Mouse (Mus musculus) MEL (cell line): Measurements from ENCODE around the gene Cacna1b. TPM values are rescaled to one million over a fixed set of nuclear protein-coding genes. Genes with fewer than 3 reads are reported as not detected.

ENCODE experiments used
- DNase-seq: peaks from one replicate; pipeline ENCODE4 v3.0.0; 2011; ENCODE audit warnings: low read depth, low spot score
- H3K27ac ChIP-seq: 2 replicates; pipeline ENCODE4 v1.5.1; 2012; ENCODE audit warnings: low read depth, mild to moderate bottlenecking, control low read depth, low read length, moderate library complexity; ENCODE audit not compliant: control insufficient read depth
- H3K27me3 ChIP-seq, 2 experiments: fragments of 150-350 bp in 1 of 2; sonication (generic) in 1 of 2; 2 replicates each; pipeline ENCODE4 v1.6.1; 2012; ENCODE audit warnings: low read length in 2 of 2, mild to moderate bottlenecking in 2 of 2, improper control_type of control experiment in 1 of 2, moderate library complexity in 1 of 2; ENCODE audit not compliant: insufficient read depth in 2 of 2, control insufficient read depth in 1 of 2
- H3K36me3 ChIP-seq, 2 experiments: 2 replicates each; pipeline ENCODE4 v1.6.1; 2012 to 2014; ENCODE audit warnings: low read length in 2 of 2, improper control_type of control experiment in 1 of 2, inconsistent platforms in 1 of 2, mild to moderate bottlenecking in 1 of 2; ENCODE audit not compliant: insufficient read depth in 2 of 2, control insufficient read depth in 1 of 2
- H3K4me1 ChIP-seq, 2 experiments: fragments of 150-350 bp in 1 of 2; sonication (generic) in 1 of 2; 2 replicates each; pipeline ENCODE4 v1.6.1; 2012; ENCODE audit warnings: low read length in 2 of 2, improper control_type of control experiment in 1 of 2, mild to moderate bottlenecking in 1 of 2; ENCODE audit not compliant: insufficient read depth in 2 of 2, control insufficient read depth in 1 of 2
- H3K4me3 ChIP-seq, 2 experiments: fragments of 150-350 bp in 1 of 2; sonication (generic) in 1 of 2; 2 replicates each; pipeline ENCODE4 v1.5.1; 2012; ENCODE audit warnings: low read depth in 2 of 2, low read length in 2 of 2, mild to moderate bottlenecking in 2 of 2, moderate library complexity in 2 of 2, control low read depth in 1 of 2, improper control_type of control experiment in 1 of 2; ENCODE audit not compliant: control insufficient read depth in 1 of 2, insufficient read depth in 1 of 2
- H3K79me2 ChIP-seq: 2 replicates; pipeline ENCODE4 v1.6.1; 2012; ENCODE audit warnings: mild to moderate bottlenecking, low read length, moderate library complexity; ENCODE audit not compliant: control insufficient read depth, poor library complexity, insufficient read depth
- H3K9ac ChIP-seq: 2 replicates; pipeline ENCODE4 v1.6.1; 2012; ENCODE audit warnings: low read depth, mild to moderate bottlenecking, control low read depth, low read length, moderate library complexity; ENCODE audit not compliant: control insufficient read depth, poor library complexity, severe bottlenecking
- H3K9me3 ChIP-seq: fragments of 150-350 bp; sonication (generic); replicated peaks from 2 replicates; pipeline ENCODE4 v1.6.1; 2012; ENCODE audit warnings: mild to moderate bottlenecking, low read length, improper control_type of control experiment, moderate library complexity; ENCODE audit not compliant: insufficient read depth
- CTCF ChIP-seq, 3 experiments: IDR thresholded peaks in 2 of 3; conservative IDR thresholded peaks in 1 of 3; 2 replicates each; pipeline ENCODE4 v1.5.1; 2011 to 2012; ENCODE audit warnings: low read length in 3 of 3, low read depth in 2 of 3, mild to moderate bottlenecking in 2 of 3, improper control_type of control experiment in 1 of 3, inconsistent platforms in 1 of 3, mixed read lengths in 1 of 3, moderate library complexity in 1 of 3; ENCODE audit not compliant: control insufficient read depth in 1 of 3, insufficient read depth in 1 of 3, poor library complexity in 1 of 3, severe bottlenecking in 1 of 3
- E2F4 ChIP-seq: IDR thresholded peaks from 2 replicates; pipeline ENCODE4 v1.6.1; 2011; ENCODE audit warnings: low read depth, low read length, improper control_type of control experiment, borderline replicate concordance
- EP300 ChIP-seq, 2 experiments: IDR thresholded peaks; 2 replicates each; pipeline ENCODE4 v1.6.1; 2011; ENCODE audit warnings: improper control_type of control experiment in 2 of 2, low read length in 2 of 2, low read depth in 1 of 2, mild to moderate bottlenecking in 1 of 2
- ETS1 ChIP-seq: IDR thresholded peaks from 2 replicates; pipeline ENCODE4 v1.6.1; 2012; ENCODE audit warnings: low read depth, mild to moderate bottlenecking, inconsistent platforms, low read length, improper control_type of control experiment, moderate library complexity
- GABPA ChIP-seq: IDR thresholded peaks from 2 replicates; pipeline ENCODE4 v1.6.1; 2012; ENCODE audit warnings: low read depth, mild to moderate bottlenecking, inconsistent platforms, low read length, improper control_type of control experiment, moderate library complexity
- HCFC1 ChIP-seq: IDR thresholded peaks from 2 replicates; pipeline ENCODE4 v1.6.1; 2012; ENCODE audit warnings: low read depth, mild to moderate bottlenecking, inconsistent platforms, low read length, improper control_type of control experiment, moderate library complexity
- KAT2A ChIP-seq: conservative IDR thresholded peaks from 2 replicates; pipeline ENCODE4 v1.6.1; 2012; ENCODE audit warnings: low read depth, low read length, improper control_type of control experiment, inconsistent platforms
- MAFK ChIP-seq: IDR thresholded peaks from 2 replicates; pipeline ENCODE4 v1.6.1; 2011; ENCODE audit warnings: low read depth, mild to moderate bottlenecking, low read length, improper control_type of control experiment, borderline replicate concordance
- MAZ ChIP-seq: IDR thresholded peaks from 2 replicates; pipeline ENCODE4 v1.6.1; 2012; ENCODE audit warnings: low read depth, mild to moderate bottlenecking, inconsistent platforms, low read length, improper control_type of control experiment
- MXI1 ChIP-seq: IDR thresholded peaks from 2 replicates; pipeline ENCODE4 v1.6.1; 2011; ENCODE audit warnings: mild to moderate bottlenecking, low read depth, low read length, improper control_type of control experiment
- MYB ChIP-seq: IDR thresholded peaks from 2 replicates; pipeline ENCODE4 v1.6.1; 2011; ENCODE audit warnings: mild to moderate bottlenecking, low read depth, low read length, improper control_type of control experiment
- MYC ChIP-seq: IDR thresholded peaks from 2 replicates; pipeline ENCODE4 v1.6.1; 2011; ENCODE audit warnings: low read depth, mild to moderate bottlenecking, low read length, improper control_type of control experiment, moderate library complexity
- POLR2A ChIP-seq, 2 experiments: IDR thresholded peaks; 2 replicates each; pipeline ENCODE4 v1.6.1; 2011 to 2012; ENCODE audit warnings: low read length in 2 of 2, mild to moderate bottlenecking in 2 of 2, control low read depth in 1 of 2, improper control_type of control experiment in 1 of 2, low read depth in 1 of 2, moderate library complexity in 1 of 2; ENCODE audit not compliant: control insufficient read depth in 1 of 2, insufficient read depth in 1 of 2, poor library complexity in 1 of 2
- POLR2AphosphoS2 ChIP-seq: IDR thresholded peaks from 2 replicates; pipeline ENCODE4 v1.6.1; 2011; ENCODE audit warnings: low read length, improper control_type of control experiment
- RAD21 ChIP-seq: IDR thresholded peaks from 2 replicates; pipeline ENCODE4 v1.6.1; 2011; ENCODE audit warnings: mild to moderate bottlenecking, low read depth, low read length, improper control_type of control experiment
- SIN3A ChIP-seq: IDR thresholded peaks from 2 replicates; pipeline ENCODE4 v1.6.1; 2012; ENCODE audit warnings: low read length, improper control_type of control experiment, inconsistent platforms
- SMC3 ChIP-seq: IDR thresholded peaks from 2 replicates; pipeline ENCODE4 v1.6.1; 2011; ENCODE audit warnings: low read depth, low read length, improper control_type of control experiment
- TAL1 ChIP-seq: IDR thresholded peaks from 2 replicates; pipeline ENCODE4 v1.6.1; 2012; ENCODE audit warnings: mild to moderate bottlenecking, inconsistent platforms, low read length, moderate library complexity, mixed read lengths
- TBP ChIP-seq: IDR thresholded peaks from 2 replicates; pipeline ENCODE4 v1.8.0; 2011; ENCODE audit warnings: low read depth, low read length, improper control_type of control experiment
- UBTF ChIP-seq: IDR thresholded peaks from 2 replicates; pipeline ENCODE4 v1.6.1; 2012; ENCODE audit warnings: low read depth, mild to moderate bottlenecking, inconsistent platforms, low read length, improper control_type of control experiment, moderate library complexity, borderline replicate concordance; ENCODE audit not compliant: insufficient read depth
- USF2 ChIP-seq, 2 experiments: IDR thresholded peaks; 2 replicates each; pipeline ENCODE4 v1.6.1; 2011 to 2012; ENCODE audit warnings: improper control_type of control experiment in 2 of 2, low read length in 2 of 2, borderline replicate concordance in 1 of 2, inconsistent platforms in 1 of 2, low read depth in 1 of 2, mild to moderate bottlenecking in 1 of 2; ENCODE audit not compliant: insufficient read depth in 1 of 2
- ZC3H11A ChIP-seq: IDR thresholded peaks from 2 replicates; pipeline ENCODE4 v1.6.1; 2012; ENCODE audit warnings: low read depth, mild to moderate bottlenecking, inconsistent platforms, low read length, improper control_type of control experiment
- polyA plus RNA-seq, 2 experiments: library from polyadenylated mRNA; stranded (reverse) in 1 of 2; unstranded in 1 of 2; fragments of >175 nt in 1 of 2; fragments of >200 nt in 1 of 2; gene quantifications; 2 replicates each; pipeline versions ENCODE4 v1.2.1 to v1.2.4; 2012; ENCODE audit warnings: low replicate concordance in 2 of 2, low read depth in 1 of 2; ENCODE audit not compliant: insufficient read length in 2 of 2, insufficient read depth in 1 of 2, missing spikeins in 1 of 2
- total RNA-seq: library from RNA; depleted of rRNA; stranded (reverse); fragments of 300-350 nt; gene quantifications from 2 replicates; pipeline ENCODE4 v1.2.3, GENCODE M21; 2012

Gene Cacna1b
- total and polyA plus RNA-seq, 3 experiments: not detected

DNA sequence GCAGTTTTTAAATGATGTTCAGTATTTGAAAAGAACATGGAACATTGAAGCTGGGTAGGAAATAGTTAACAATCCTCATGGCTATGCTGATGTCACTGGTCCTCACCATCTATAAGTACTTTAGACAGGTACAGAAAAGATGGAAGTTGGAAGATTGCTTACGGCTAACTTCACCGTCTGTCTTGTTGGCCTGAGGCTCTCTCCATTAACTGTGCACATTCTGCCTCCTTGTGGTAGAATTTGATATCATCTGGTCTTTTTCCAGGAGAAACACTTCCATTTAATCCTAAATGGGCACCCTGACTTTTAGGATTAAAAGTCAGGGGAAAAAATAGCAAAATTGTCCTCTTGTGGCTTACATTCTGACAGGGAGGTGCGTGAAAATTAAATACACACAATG is 194.4 kb downstream of the Cacna1b start:
- Histone ChIP-seq H3K4me1 (no peaks in the 10 kb centered on the region), H3K9ac (no peak overlapping the region), H3K9me3 (no peaks in the 10 kb centered on the region), H3K4me3 (no peak overlapping the region), H3K27ac (no peak overlapping the region), H3K27me3 (peaks cover 0 to 1% of the 10 kb centered on the region in 2 experiments; a peak in 3 of 4 replicates), H3K36me3 (no peaks in the 10 kb centered on the region), H3K79me2 (no peaks in the 10 kb centered on the region)
- peak; percentile 46 to 79 (median 50); a peak in 5 of 6 replicates for TF ChIP-seq CTCF (IDR thresholded peaks at IDR 0.05 in 2 of 3, conservative IDR thresholded peaks at IDR 0.05 in 1 of 3; ENCODE audit: control insufficient read depth in 1 of 3, insufficient read depth in 1 of 3, low read depth in 2 of 3, low read length in 3 of 3, poor library complexity in 1 of 3, severe bottlenecking in 1 of 3)
- peak; percentile 88 for TF ChIP-seq RAD21
- TF ChIP-seq SIN3A: no peak
- no peak for TF ChIP-seq ETS1
- peak; percentile 78 for TF ChIP-seq SMC3
- TF ChIP-seq TBP: no peak
- TF ChIP-seq ZC3H11A: peak; percentile 66
- peak; percentile 58 for DNase-seq

DNA sequence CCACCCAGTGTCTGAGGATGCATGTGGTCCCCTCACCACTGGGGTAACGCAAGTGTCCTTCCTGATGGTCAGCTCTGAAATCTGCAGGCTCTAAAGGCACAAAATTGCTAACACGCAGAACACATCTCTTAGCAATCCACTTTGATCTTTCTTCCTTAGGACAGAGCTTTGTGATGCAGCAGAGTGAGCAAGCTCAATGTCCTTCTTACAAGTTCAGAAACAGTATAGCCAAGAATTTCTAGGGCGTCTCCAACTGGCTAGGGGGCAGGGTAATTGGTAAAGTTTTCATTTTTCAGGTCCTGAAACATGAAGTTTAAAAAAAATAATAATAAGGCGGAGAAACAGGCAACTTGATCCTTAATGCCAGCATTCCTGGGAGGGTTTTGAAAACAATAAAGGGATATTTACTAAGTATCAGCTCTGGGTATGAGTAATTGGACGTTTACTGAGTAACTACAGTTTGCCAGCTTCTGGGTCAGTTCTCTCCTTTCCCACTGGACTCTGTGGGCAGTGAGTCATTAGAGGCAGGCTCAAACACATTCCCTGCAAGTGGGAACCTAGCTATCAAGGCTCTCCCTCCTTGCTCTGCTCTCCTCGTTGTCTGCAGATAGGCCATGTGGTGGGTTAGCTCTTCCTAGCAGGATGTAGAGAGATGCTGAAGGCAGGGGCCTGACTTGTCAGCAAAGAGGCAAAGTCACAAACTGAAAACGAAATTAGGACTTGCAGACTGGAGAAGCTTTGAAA is 200.2 kb downstream of the Cacna1b start:
- H3K4me3 ChIP-seq: no peak overlapping the region
- DNase-seq: no peak
- TF ChIP-seq MXI1 (no peak), ZC3H11A (no peak), CTCF (IDR thresholded peaks at IDR 0.05 in 2 of 3, conservative IDR thresholded peaks at IDR 0.05 in 1 of 3; ENCODE audit: control insufficient read depth in 1 of 3, insufficient read depth in 1 of 3, low read depth in 2 of 3, low read length in 3 of 3, poor library complexity in 1 of 3, severe bottlenecking in 1 of 3) (no peak), RAD21 (no peak), MAFK (no peak), KAT2A (no peak), SMC3 (no peak)
- H3K36me3 ChIP-seq: no peaks in the 10 kb centered on the region
- no peaks in the 10 kb centered on the region for H3K79me2 ChIP-seq
- H3K27ac ChIP-seq: no peak overlapping the region
- no peaks in the 10 kb centered on the region for H3K4me1 ChIP-seq
- no peak overlapping the region for H3K9ac ChIP-seq
- H3K9me3 ChIP-seq: no peaks in the 10 kb centered on the region
- no peaks in the 10 kb centered on the region; a peak in 1 of 4 replicates for H3K27me3 ChIP-seq

DNA sequence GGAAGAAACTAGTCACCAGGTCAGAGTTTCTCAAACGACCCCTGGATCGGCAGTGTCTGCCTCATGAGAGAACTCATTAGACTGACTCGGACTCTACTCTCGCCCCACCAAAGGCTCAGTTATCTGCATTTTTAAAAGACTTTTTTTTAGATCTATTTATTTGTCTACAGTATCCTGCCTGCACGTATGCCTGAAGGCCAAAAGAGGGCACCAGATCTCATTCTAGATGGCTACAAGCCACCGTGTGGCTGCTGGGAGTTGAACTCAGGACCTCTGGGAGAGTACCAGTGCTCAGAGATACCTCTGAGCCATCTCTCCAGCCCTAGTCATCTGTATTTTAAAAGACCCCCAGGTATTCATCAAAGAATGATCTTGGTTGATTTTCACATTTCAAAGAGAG is 201.0 kb downstream of the Cacna1b start:
- Histone ChIP-seq H3K79me2 (no peaks in the 10 kb centered on the region), H3K4me1 (no peaks in the 10 kb centered on the region), H3K27ac (no peak overlapping the region)
- TF ChIP-seq ETS1 (no peak), MXI1 (no peak), MAFK (no peak), POLR2A (IDR thresholded peaks at IDR 0.05; ENCODE audit: control insufficient read depth in 1 of 2, insufficient read depth in 1 of 2, low read depth in 1 of 2, low read length in 2 of 2, poor library complexity in 1 of 2) (no peak), MAZ (no peak), GABPA (no peak), POLR2AphosphoS2 (no peak), HCFC1 (no peak), MYC (no peak), E2F4 (no peak), EP300 (IDR thresholded peaks at IDR 0.05; ENCODE audit: low read depth in 1 of 2, low read length in 2 of 2) (no peak), CTCF (IDR thresholded peaks at IDR 0.05 in 2 of 3, conservative IDR thresholded peaks at IDR 0.05 in 1 of 3; ENCODE audit: control insufficient read depth in 1 of 3, insufficient read depth in 1 of 3, low read depth in 2 of 3, low read length in 3 of 3, poor library complexity in 1 of 3, severe bottlenecking in 1 of 3) (no peak; a peak in 1 of 6 replicates), TAL1 (no peak), ZC3H11A (no peak), SIN3A (no peak), MYB (no peak), UBTF (no peak), USF2 (IDR thresholded peaks at IDR 0.05; ENCODE audit: borderline replicate concordance in 1 of 2, insufficient read depth in 1 of 2, low read depth in 1 of 2, low read length in 2 of 2) (no peak), KAT2A (no peak)
- TF ChIP-seq, all 39 proteins: peak for 0
- no peak for DNase-seq
- Histone ChIP-seq H3K36me3 (no peaks in the 10 kb centered on the region), H3K9ac (no peak overlapping the region), H3K27me3 (no peaks in the 10 kb centered on the region; a peak in 1 of 4 replicates), H3K4me3 (no peak overlapping the region), H3K9me3 (no peaks in the 10 kb centered on the region)
